Mouse (Mus musculus) gastrocnemius, postnatal 14 days (tissue): Measurements from ENCODE around the gene Myom1. TPM values are rescaled to one million over a fixed set of nuclear protein-coding genes. Genes with fewer than 3 reads are reported as not detected.

Source experiments
- DNase-seq: peaks from one replicate; pipeline ENCODE4 v3.0.0; 2021; ENCODE audit warnings: mixed read lengths
- intact Hi-C: fragments of 180-260 bp; cut with DNase I; formaldehyde crosslinking; loops from one replicate; pipeline ENCODE4 v1.15.1; 2025; ENCODE audit warnings: low total_unique reads
- total RNA-seq, 2 experiments: library from RNA; stranded (reverse); gene quantifications; 2 replicates each; pipeline ENCODE4 v1.2.3; 2021

The Myom1 gene
- total RNA-seq, 2 experiments from 2014 or later: 1,017 to 1,171 TPM

GRCm38 (mm10) chr17:71159152-71159567 is 156.7 kb downstream of the Myom1 start:
- intact Hi-C loops: no loop called here
- no peak for DNase-seq

GRCm38 (mm10) chr17:71159720-71160119 is 157.3 kb downstream of the Myom1 start:
- intact Hi-C loops: no loop called here
- no peak for DNase-seq

- no peak for DNase-seq
- intact Hi-C loops: no loop called here
Measured at GRCm38 (mm10) chr17:71160244-71160995, 158.0 kb downstream of the Myom1 start.

GRCm38 (mm10) chr17:71164991-71165390 is 162.6 kb downstream of the Myom1 start:
- DNase-seq: no peak
- intact Hi-C loops: no loop called here

GRCm38 (mm10) chr17:71168205-71168815 is 165.9 kb downstream of the Myom1 start:
- intact Hi-C loops: no loop called here
- no peak for DNase-seq

- no peak for DNase-seq
- intact Hi-C loops: no loop called here
Measured at GRCm38 (mm10) chr17:71168846-71169245, 166.4 kb downstream of the Myom1 start.

GRCm38 (mm10) chr17:71169639-71170038 is 167.2 kb downstream of the Myom1 start:
- intact Hi-C loops: no loop called here
- DNase-seq: no peak

- DNase-seq: no peak
- intact Hi-C loops: no loop called here
Measured at GRCm38 (mm10) chr17:71171161-71171560, 168.7 kb downstream of the Myom1 start.

Other genes starting within 250 kb of the Myom1 start
- gene Tgif1, start 149.1 kb upstream of the Myom1 start, total RNA-seq: 1 to 10 TPM; 7.2 to 7.3 TPM
- gene Myl12a, start 245 bp downstream of the Myom1 start, total RNA-seq: 100 to 1,000 TPM; 490 to 594 TPM
- 1 to 10 TPM; 6.1 to 6.3 TPM for gene Lpin2, start 179.9 kb downstream of the Myom1 start, total RNA-seq